Mouse (Mus musculus) stomach, postnatal 0 days (tissue): ENCODE data around the gene C1ql4.
A peak's percentile ranks its signal among the peaks of the same experiment; 100 is the strongest.

Source experiments
- CTCF ChIP-seq: IDR thresholded peaks from 2 replicates; pipeline ENCODE4 v1.5.1; 2016; ENCODE audit warnings: antibody characterized with exemption, low read depth, mild to moderate bottlenecking, moderate library complexity
- EP300 ChIP-seq: optimal IDR thresholded peaks from 2 replicates; pipeline ENCODE3; 2016; ENCODE audit warnings: antibody characterized with exemption

DNA sequence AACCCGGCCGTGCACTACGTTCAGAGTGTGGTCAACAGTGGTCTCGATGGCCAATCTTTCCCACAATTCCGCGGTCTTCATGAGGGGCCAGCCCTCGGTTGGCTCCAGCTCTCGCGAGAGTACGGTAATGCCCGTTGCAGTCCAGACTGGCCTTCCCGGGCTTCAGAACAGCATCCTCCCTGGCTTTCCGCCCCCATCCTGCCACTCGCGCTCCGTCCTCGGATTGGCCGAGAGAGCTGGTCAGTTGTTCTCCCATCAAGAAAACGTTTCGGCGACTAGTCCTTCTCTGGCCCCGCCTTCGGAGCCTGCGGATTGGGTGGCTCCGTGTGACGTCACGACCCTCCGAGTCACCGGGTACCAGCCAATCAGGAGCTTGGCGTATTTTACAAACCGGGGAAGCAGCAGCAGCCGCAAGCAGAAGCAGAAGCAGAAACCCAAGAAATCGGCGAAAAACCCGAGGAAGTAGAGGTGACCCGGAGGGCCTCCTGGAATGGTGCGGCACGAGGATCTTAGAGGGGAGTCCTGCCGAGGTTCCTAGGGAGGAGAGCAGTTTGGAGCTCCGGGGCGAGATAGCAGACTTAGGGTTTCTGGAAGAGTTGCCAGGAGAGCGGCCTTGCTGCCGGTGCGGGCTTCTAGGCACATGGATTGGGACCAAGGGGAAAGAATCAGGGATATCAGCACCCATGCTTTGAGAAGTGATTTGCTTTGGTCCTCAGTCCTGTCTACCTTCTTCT, 12.8 kb downstream of the C1ql4 start:
- TF ChIP-seq EP300: peak; percentile 96
- no peak for TF ChIP-seq CTCF
